ENCODE assay signal across 50 mouse cellular contexts in the genomic region with DNA sequence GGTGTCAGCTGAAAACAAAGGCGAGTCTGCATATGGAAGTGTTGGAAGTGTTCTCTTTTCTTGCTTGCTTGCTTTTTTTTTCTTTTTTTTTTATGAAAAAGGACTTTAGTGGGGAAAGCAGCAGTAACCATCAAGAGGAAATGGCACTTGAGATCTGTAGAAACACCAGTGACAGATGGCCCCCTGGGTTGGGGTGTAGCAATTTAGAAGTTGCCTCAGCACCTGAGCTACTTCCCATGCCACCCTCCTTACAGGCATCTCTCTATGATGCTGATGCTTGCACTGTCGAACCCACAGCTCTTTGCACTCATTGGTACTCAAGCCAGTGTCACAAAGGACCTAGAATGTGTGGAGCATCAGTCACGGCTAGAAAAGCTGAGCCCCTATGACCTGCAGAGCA. TPM values are rescaled to one million over a fixed set of nuclear protein-coding genes. Genes with fewer than 3 reads are reported as not detected.
"Had no signal": no experiment of that assay in that cellular context is flagged by ENCODE, and none has a peak within 500 bp of the region (broad histone marks: within the 10 kb centered on the region; RNA-seq: fewer than 3 reads in every experiment).

No protein-coding gene starts in this region.

- DNase-seq: heart, postnatal 10 days; heart, postnatal 14 days; heart, postnatal 36 days; heart, postnatal 4 days; kidney, adult 11 months; kidney, adult 18-20 months; kidney, adult 2 months; kidney, adult 8-10 months; kidney, adult 9 months; kidney, postnatal 10 days; kidney, postnatal 14 days; kidney, postnatal 25 days; kidney, postnatal 36 days; kidney, postnatal 4 days; layer of hippocampus, adult 9-11 months; layer of hippocampus, postnatal 36 days had no signal

- H3K36me3 ChIP-seq: heart, embryonic 12.5 days; heart, embryonic 13.5 days; heart, embryonic 15.5 days; hindbrain, embryonic 10.5 days; hindbrain, embryonic 12.5 days; hindbrain, embryonic 13.5 days; hindbrain, embryonic 15.5 days; intestine, embryonic 15.5 days; kidney, embryonic 15.5 days had no signal

- H3K9me3 ChIP-seq: intestine, embryonic 15.5 days; kidney, embryonic 15.5 days had no signal

- ATAC-seq: hindbrain, embryonic 16.5 days; hindbrain, postnatal 0 days; inflammation-experienced regulatory T-cells, adult 6 months; intestine, embryonic 15.5 days; intestine, embryonic 16.5 days; intestine, postnatal 0 days had no signal

- H3K27me3 ChIP-seq: heart, embryonic 12.5 days; heart, embryonic 13.5 days; heart, embryonic 15.5 days; hindbrain, embryonic 12.5 days; hindbrain, embryonic 13.5 days; hindbrain, embryonic 15.5 days; intestine, embryonic 15.5 days; kidney, embryonic 15.5 days had no signal

- H3K4me3 ChIP-seq: heart, embryonic 12.5 days; heart, embryonic 13.5 days; heart, embryonic 15.5 days; hindbrain, embryonic 10.5 days; hindbrain, embryonic 12.5 days; hindbrain, embryonic 13.5 days; hindbrain, embryonic 15.5 days; intestine, embryonic 15.5 days; kidney, embryonic 15.5 days; layer of hippocampus, adult 2 months; left cerebral cortex, adult 2 months had no signal

- H3K27ac ChIP-seq: heart, embryonic 13.5 days; heart, embryonic 15.5 days; hindbrain, embryonic 10.5 days; hindbrain, embryonic 12.5 days; hindbrain, embryonic 13.5 days; hindbrain, embryonic 14.5 days; hindbrain, embryonic 15.5 days; hindbrain, postnatal 0 days; intestine, embryonic 15.5 days; kidney, embryonic 15.5 days; kidney, postnatal 0 days; layer of hippocampus, adult 2 months; left cerebral cortex, adult 2 months had no signal

- H3K4me1 ChIP-seq: heart, embryonic 12.5 days; heart, embryonic 13.5 days; heart, embryonic 15.5 days; hindbrain, embryonic 10.5 days; hindbrain, embryonic 12.5 days; hindbrain, embryonic 13.5 days; hindbrain, embryonic 15.5 days; intestine, embryonic 15.5 days; kidney, embryonic 15.5 days had no signal

RNA-seq across cellular contexts. Expression of a gene that starts 5.6 kb away (rescaled TPM):
- total RNA-seq: heart, postnatal 10 days; heart, postnatal 14 days; heart, postnatal 25 days; heart, postnatal 36 days; heart, postnatal 4 days; hindbrain, postnatal 0 days; layer of hippocampus, adult 18-20 months; layer of hippocampus, adult 2 months; layer of hippocampus, adult 8-10 months; layer of hippocampus, postnatal 10 days; layer of hippocampus, postnatal 14 days; layer of hippocampus, postnatal 25 days; layer of hippocampus, postnatal 36 days; left cerebral cortex, adult 18-20 months; left cerebral cortex, adult 2 months had no signal
- polyA plus RNA-seq: heart, embryonic 11.5 days; heart, embryonic 12.5 days; heart, embryonic 13.5 days; heart, embryonic 14.5 days; heart, embryonic 15.5 days; heart, embryonic 16.5 days; heart, postnatal 0 days; hindbrain, embryonic 10.5 days; hindbrain, embryonic 11.5 days; hindbrain, embryonic 12.5 days; hindbrain, embryonic 13.5 days; hindbrain, embryonic 14.5 days; hindbrain, embryonic 15.5 days; hindbrain, embryonic 16.5 days; hindbrain, postnatal 0 days; inflammation-experienced regulatory T-cells, adult 6 months; intestine, embryonic 14.5 days; intestine, embryonic 15.5 days; intestine, embryonic 16.5 days; intestine, postnatal 0 days; kidney, adult 2 months; kidney, embryonic 14.5 days; kidney, embryonic 15.5 days; kidney, embryonic 16.5 days; kidney, postnatal 0 days; large intestine, adult 2 months had no signal
